Mouse (Mus musculus) spleen, adult 2 months (tissue): ENCODE results near the gene Pde4d.

Experiments used
- CTCF ChIP-seq: fragments of 200-500 bp; IDR thresholded peaks from 2 replicates; pipeline ENCODE4 v1.5.1; 2011; ENCODE audit warnings: mild to moderate bottlenecking, inconsistent platforms; ENCODE audit not compliant: insufficient read depth, insufficient read length, insufficient replicate concordance; ENCODE audit errors: extremely low read depth
- POLR2A ChIP-seq: fragments of 200-500 bp; IDR thresholded peaks from 2 replicates; pipeline ENCODE4 v1.6.1; 2011; ENCODE audit warnings: low read depth, low read length, inconsistent platforms

GRCm38 (mm10) chr13:109053242-109054018, 603.7 kb downstream of the Pde4d start:
- TF ChIP-seq POLR2A = no peak
- no peak for TF ChIP-seq CTCF
